Mouse (Mus musculus) layer of hippocampus, postnatal 36 days (tissue): ENCODE results near the gene Gm904. TPM values are rescaled to one million over a fixed set of nuclear protein-coding genes. Genes with fewer than 3 reads are reported as not detected.
"Not testable (repeated sequence)": the region's sequence is repeated elsewhere in the genome, so short reads cannot be mapped to it uniquely, and the experiment has no call there.

Source experiments
- DNase-seq, 2 experiments: peaks; one replicate each; pipeline ENCODE4 v3.0.0; 2022
- microRNA-seq, 2 experiments: library from miRNA; unstranded; fragments of <30 nt; microRNA quantifications; one replicate each; pipeline ENCODE4 v1.2.0; 2021
- total RNA-seq, 2 experiments: library from RNA; stranded (reverse); gene quantifications; 2 replicates each; pipeline ENCODE4 v1.2.3; 2021

The Gm904 gene
- not detected for total RNA-seq

- DNase-seq, result not testable (repeated sequence)
Observed at GRCm38 (mm10) chr13:50642928-50643327, at the start of gene Gm904. Gm904 (plus strand) TSS chr13:50643228.

GRCm38 (mm10) chr13:50648771-50649170 is 5.7 kb downstream of the Gm904 start:
- not testable (repeated sequence) for DNase-seq

Small RNAs within 50 kb of the gene (microRNA-seq; reads per million reads assigned to microRNA genes)
- 0 reads per million in 2 experiments for gene Gm23952
- gene Mir683-2, result 0 reads per million in 2 experiments

Other genes starting within 250 kb of the Gm904 start
- gene Fbxw17, start 225.4 kb upstream of the Gm904 start, total RNA-seq, result 10 to 100 TPM; 15.0 to 16.4 TPM
- gene Gm47429, start 199.3 kb upstream of the Gm904 start, total RNA-seq, result not detected
- gene Nutm2, start 175.9 kb upstream of the Gm904 start, total RNA-seq, result not detected
- not detected for gene Gm8765, start 55.1 kb downstream of the Gm904 start, total RNA-seq